Mouse (Mus musculus) intestine, embryonic 16.5 days (tissue): Measurements from ENCODE around the gene Hspa8. TPM values are rescaled to one million over a fixed set of nuclear protein-coding genes. Genes with fewer than 3 reads are reported as not detected.

Experiments
- ATAC-seq: fragments of 200-750 bp; cut with Nextera tagmentation; 2 replicates; pipeline ENCODE4 v1.8.0; 2017; ENCODE audit warnings: moderate TSS enrichment, moderate library complexity
- H3K27ac ChIP-seq: fragments of 300-500 bp; sonication (generic); 2 replicates; pipeline ENCODE4 v1.5.1; 2014; ENCODE audit warnings: mild to moderate bottlenecking, low read length
- H3K27me3 ChIP-seq: fragments of 300-500 bp; sonication (generic); replicated peaks from 2 replicates; pipeline ENCODE4 v1.6.1; 2014; ENCODE audit warnings: low read length, control low read depth, mixed read lengths; ENCODE audit not compliant: control insufficient read depth, insufficient read depth
- H3K36me3 ChIP-seq: fragments of 300-500 bp; sonication (generic); 2 replicates; pipeline ENCODE4 v1.6.1; 2014; ENCODE audit warnings: low read length, control low read depth; ENCODE audit not compliant: control insufficient read depth, insufficient read depth
- H3K4me1 ChIP-seq: fragments of 300-500 bp; sonication (generic); 2 replicates; pipeline ENCODE4 v1.6.1; 2014; ENCODE audit warnings: low read length, control low read depth, mixed read lengths; ENCODE audit not compliant: control insufficient read depth, insufficient read depth
- H3K4me2 ChIP-seq: fragments of 300-500 bp; sonication (generic); 2 replicates; pipeline ENCODE4 v1.6.1; 2014; ENCODE audit warnings: low read depth, low read length, control low read depth
- H3K4me3 ChIP-seq: fragments of 300-500 bp; sonication (generic); 2 replicates; pipeline ENCODE4 v1.5.1; 2014; ENCODE audit warnings: mild to moderate bottlenecking, low read length
- H3K9ac ChIP-seq: fragments of 300-500 bp; sonication (generic); 2 replicates; pipeline ENCODE4 v1.6.1; 2014; ENCODE audit warnings: low read depth, low read length
- H3K9me3 ChIP-seq: fragments of 300-500 bp; sonication (generic); 2 replicates; pipeline ENCODE4 v1.6.1; 2016; ENCODE audit warnings: low read length, control low read depth; ENCODE audit not compliant: control insufficient read depth
- WGBS: fragments of 180-500 bp; shearing (Covaris S2); extraction: QIAGEN DNeasy Blood & Tissue Kit; methylation state at CpG from one replicate; pipeline ENCODE4 v1.1.7; 2014; 5-methylcytosine and 5-hydroxymethylcytosine counted together
- polyA plus RNA-seq: library from polyadenylated mRNA; unstranded; fragments of >200 nt; fragmentation: Nextera tagmentation; extraction: Ambion mirVana; gene quantifications from 2 replicates; pipeline ENCODE4 v1.2.1, GENCODE M21; 2015

Gene Hspa8
- polyA plus RNA-seq: 2,348 and 2,439 TPM in 2 replicates

- Histone ChIP-seq H3K27ac (peak within 1 kb of the TSS; percentile 99), H3K9ac (peak within 1 kb of the TSS; percentile 98), H3K4me2 (peak within 1 kb of the TSS; percentile 82), H3K36me3 (no peaks in the 10 kb centered on the region; the same call in 1 of the 2 replicates), H3K4me1 (peaks cover 30% of the 10 kb centered on the region), H3K4me3 (peak within 1 kb of the TSS; percentile 88), H3K27me3 (no peaks in the 10 kb centered on the region), H3K9me3 (no peaks in the 10 kb centered on the region)
- WGBS: under 1% methylated on average over 76 of the region's 83 CpGs
- peak; percentile 96 for ATAC-seq
Observed at GRCm38 (mm10) chr9:40800675-40801612, at the start of gene Hspa8. Gene Hspa8, plus strand, starts transcription at chr9:40800984.

- Histone ChIP-seq H3K4me3 (no peak overlapping the region), H3K9ac (no peak overlapping the region), H3K9me3 (no peaks in the 10 kb centered on the region), H3K27ac (no peak overlapping the region), H3K4me1 (peaks cover 4% of the 10 kb centered on the region), H3K4me2 (no peak overlapping the region), H3K36me3 (no peaks in the 10 kb centered on the region), H3K27me3 (no peaks in the 10 kb centered on the region)
- 62% methylated on average over 3 of the region's 3 CpGs for WGBS
- no peak for ATAC-seq
Observed at GRCm38 (mm10) chr9:40751749-40752148, 49.0 kb upstream of the Hspa8 start.

GRCm38 (mm10) chr9:40756401-40756800, 44.4 kb upstream of the Hspa8 start:
- Histone ChIP-seq H3K4me2 (peak overlapping the region; percentile 55; the same call in 1 of the 2 replicates), H3K9me3 (no peaks in the 10 kb centered on the region), H3K27me3 (no peaks in the 10 kb centered on the region), H3K4me1 (peaks cover 16% of the 10 kb centered on the region), H3K4me3 (peak overlapping the region; percentile 23; the same call in 1 of the 2 replicates), H3K9ac (no peak overlapping the region), H3K36me3 (no peaks in the 10 kb centered on the region), H3K27ac (no peak overlapping the region)
- 19% methylated on average over 4 of the region's 4 CpGs for WGBS
- ATAC-seq: no peak

- Histone ChIP-seq H3K9ac (peak overlapping the region; percentile 27), H3K4me2 (peak overlapping the region; percentile 55)
Observed at GRCm38 (mm10) chr9:40757105-40757626, 43.6 kb upstream of the Hspa8 start.

GRCm38 (mm10) chr9:40757685-40758270, 43.0 kb upstream of the Hspa8 start:
- peak overlapping the region; percentile 35 for H3K4me3 ChIP-seq
- H3K27me3 ChIP-seq: no peaks in the 10 kb centered on the region
- H3K4me1 ChIP-seq: peaks cover 16% of the 10 kb centered on the region
- peak overlapping the region; percentile 27; the same call in 1 of the 2 replicates for H3K9ac ChIP-seq
- H3K36me3 ChIP-seq: no peaks in the 10 kb centered on the region
- WGBS: 8% methylated on average over 22 of the region's 22 CpGs
- H3K27ac ChIP-seq: peak overlapping the region; percentile 40
- ATAC-seq: peak; percentile 93
- peak overlapping the region; percentile 55 for H3K4me2 ChIP-seq
- H3K9me3 ChIP-seq: no peaks in the 10 kb centered on the region

More at GRCm38 (mm10) chr9:40757105-40757626, 43.6 kb upstream of the Hspa8 start:
- H3K4me3 ChIP-seq: peak overlapping the region; percentile 35
- H3K9me3 ChIP-seq: no peaks in the 10 kb centered on the region
- H3K27ac ChIP-seq: peak overlapping the region; percentile 40; the same call in 1 of the 2 replicates
- peak; percentile 88 for ATAC-seq
- peaks cover 16% of the 10 kb centered on the region for H3K4me1 ChIP-seq
- H3K27me3 ChIP-seq: no peaks in the 10 kb centered on the region
- no peaks in the 10 kb centered on the region for H3K36me3 ChIP-seq
- WGBS: 17% methylated on average over 12 of the region's 12 CpGs

- Histone ChIP-seq H3K36me3 (0 out of 2 replicates have a peak, but pooled peaks cover 4% of the 10 kb centered on the region), H3K4me2 (no peak overlapping the region), H3K27ac (no peak overlapping the region), H3K9ac (no peak overlapping the region), H3K4me1 (peaks cover 7% of the 10 kb centered on the region; the same call in 1 of the 2 replicates), H3K9me3 (no peaks in the 10 kb centered on the region), H3K4me3 (no peak overlapping the region), H3K27me3 (no peaks in the 10 kb centered on the region)
- WGBS: 87% methylated on average over 6 of the region's 6 CpGs
- no peak for ATAC-seq
Observed at GRCm38 (mm10) chr9:40762354-40762753, 38.4 kb upstream of the Hspa8 start.

GRCm38 (mm10) chr9:40764887-40765580, 35.8 kb upstream of the Hspa8 start:
- 70% methylated on average over 8 of the region's 9 CpGs for WGBS
- no peaks in the 10 kb centered on the region; the same call in 1 of the 2 replicates for H3K4me1 ChIP-seq
- ATAC-seq: peak; percentile 72
- no peaks in the 10 kb centered on the region for H3K27me3 ChIP-seq
- 0 out of 2 replicates have a peak, but pooled peaks cover 4% of the 10 kb centered on the region for H3K36me3 ChIP-seq
- H3K4me2 ChIP-seq: peak overlapping the region; percentile 15; the same call in 1 of the 2 replicates
- no peaks in the 10 kb centered on the region for H3K9me3 ChIP-seq
- no peak overlapping the region for H3K9ac ChIP-seq
- no peak overlapping the region; the same call in 1 of the 2 replicates for H3K27ac ChIP-seq
- peak overlapping the region; percentile 13 for H3K4me3 ChIP-seq

GRCm38 (mm10) chr9:40765581-40765940, 35.2 kb upstream of the Hspa8 start:
- 48% methylated on average over 12 of the region's 12 CpGs for WGBS
- Histone ChIP-seq H3K9me3 (no peaks in the 10 kb centered on the region), H3K36me3 (0 out of 2 replicates have a peak, but pooled peaks cover 4% of the 10 kb centered on the region), H3K9ac (no peak overlapping the region), H3K27ac (no peak overlapping the region; the same call in 1 of the 2 replicates), H3K4me2 (peak overlapping the region; percentile 15; the same call in 1 of the 2 replicates), H3K27me3 (no peaks in the 10 kb centered on the region), H3K4me3 (peak overlapping the region; percentile 13), H3K4me1 (no peaks in the 10 kb centered on the region; the same call in 1 of the 2 replicates)
- ATAC-seq: peak; percentile 81
